Mouse (Mus musculus) myocyte (in vitro differentiated cells): ENCODE measurements around the gene Dnah8.

Experiments used
- CEBPB ChIP-seq: IDR thresholded peaks from 2 replicates; pipeline ENCODE4 v1.6.1; 2011; ENCODE audit warnings: mild to moderate bottlenecking, moderate library complexity; ENCODE audit not compliant: poor library complexity, insufficient read depth, severe bottlenecking
- E2F4 ChIP-seq: IDR thresholded peaks from one replicate; pipeline ENCODE4 v1.6.1; 2011; ENCODE audit warnings: mild to moderate bottlenecking, control low read depth, moderate library complexity; ENCODE audit not compliant: insufficient read depth
- MYOD1 ChIP-seq, 3 experiments: IDR thresholded peaks; one replicate each; pipeline ENCODE4 v1.6.1; 2011; ENCODE audit warnings: control low read depth in 2 of 3, low read depth in 2 of 3, mild to moderate bottlenecking in 2 of 3, moderate library complexity in 1 of 3; ENCODE audit not compliant: insufficient read length in 2 of 3, control insufficient read depth in 1 of 3
- POLR2A ChIP-seq: IDR thresholded peaks from one replicate; pipeline ENCODE4 v1.6.1; 2011; ENCODE audit warnings: low read depth, mild to moderate bottlenecking, control low read depth, moderate library complexity; ENCODE audit not compliant: insufficient read length
- POLR2AphosphoS2 ChIP-seq: IDR thresholded peaks from one replicate; pipeline ENCODE4 v1.6.1; 2011; ENCODE audit warnings: low read depth, control low read depth; ENCODE audit not compliant: insufficient read length
- SRF ChIP-seq: IDR thresholded peaks from one replicate; pipeline ENCODE4 v1.6.1; 2011; ENCODE audit warnings: low read depth; ENCODE audit not compliant: control insufficient read depth, insufficient read length
- TCF12 ChIP-seq: IDR thresholded peaks from one replicate; pipeline ENCODE4 v1.6.1; 2011; ENCODE audit warnings: mild to moderate bottlenecking, control low read depth; ENCODE audit not compliant: poor library complexity, insufficient read depth, severe bottlenecking
- USF1 ChIP-seq: IDR thresholded peaks from one replicate; pipeline ENCODE4 v1.6.1; 2011; ENCODE audit warnings: low read depth, mild to moderate bottlenecking, control low read depth, moderate library complexity

DNA sequence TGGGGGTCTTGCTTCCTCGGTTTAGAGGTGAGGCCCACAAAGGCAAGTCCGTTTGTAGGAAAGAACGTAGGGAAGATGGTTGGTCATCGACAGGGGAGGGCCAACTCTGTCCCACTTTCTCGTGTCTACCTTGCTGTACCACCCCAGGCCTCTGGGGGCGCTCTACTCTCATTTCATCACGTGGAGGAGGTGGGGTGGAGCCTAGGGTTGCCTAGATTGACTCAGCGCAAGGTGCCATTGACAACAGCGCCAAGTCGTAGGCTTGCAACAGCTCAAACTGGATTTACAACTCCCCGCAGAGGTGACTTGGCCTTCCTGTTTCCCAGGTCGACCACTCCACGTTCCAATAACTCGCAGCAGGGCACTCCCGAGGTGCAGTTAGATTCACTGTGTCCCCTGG is 250.1 kb downstream of the Dnah8 start:
- TF ChIP-seq MYOD1 (IDR thresholded peaks at IDR 0.05; ENCODE audit: control insufficient read depth in 1 of 3, insufficient read length in 2 of 3, low read depth in 2 of 3): no peak
- no peak for TF ChIP-seq SRF
- TF ChIP-seq POLR2A: no peak
- no peak for TF ChIP-seq CEBPB
- TF ChIP-seq E2F4: no peak
- TF ChIP-seq TCF12: no peak
- TF ChIP-seq USF1: no peak
- no peak for TF ChIP-seq POLR2AphosphoS2
